Mouse (Mus musculus) CD4-positive, CD25-positive, alpha-beta regulatory T cell, adult 9 weeks (primary cell): Measurements from ENCODE around the gene Coq9. TPM values are rescaled to one million over a fixed set of nuclear protein-coding genes. Genes with fewer than 3 reads are reported as not detected.

Experiments
- polyA plus RNA-seq: library from polyadenylated mRNA; unstranded; fragments of 100-300 nt; shearing (Covaris generic); gene quantifications from one replicate; pipeline ENCODE4 v1.2.1, GENCODE M21; 2017

Gene Coq9
- 72.7 TPM for polyA plus RNA-seq

GRCm38 (mm10) chr8:94837662-94838574, at the start of gene Coq9, which contains the start of gene Ciapin1:
Gene Coq9, plus strand, starts transcription at chr8:94838321.
Gene Ciapin1, minus strand, starts transcription at chr8:94838358.

GRCm38 (mm10) chr8:94810153-94810552, 28.0 kb upstream of the Coq9 start, which contains the start of gene Ccl17:
Gene Ccl17, plus strand, starts transcription at chr8:94810453.

GRCm38 (mm10) chr8:94857346-94858173, 19.4 kb downstream of the Coq9 start, which contains the start of gene Polr2c:
Gene Polr2c, plus strand, starts transcription at chr8:94857450.

GRCm38 (mm10) chr8:94876197-94876730, 38.1 kb downstream of the Coq9 start, which contains the start of gene Dok4:
Gene Dok4, minus strand, starts transcription at chr8:94876330.

Other genes with a start within 250 kb of the Coq9 start
- 77.4 TPM for gene Rspry1, start 236.4 kb upstream of the Coq9 start, polyA plus RNA-seq
- gene Fam192a, start 236.3 kb upstream of the Coq9 start, polyA plus RNA-seq, result 94.1 TPM
- 26.9 TPM for gene Arl2bp, start 171.7 kb upstream of the Coq9 start, polyA plus RNA-seq
- gene Pllp, start 142.0 kb upstream of the Coq9 start, polyA plus RNA-seq, result 0.35 TPM
- gene Ccl22, start 92.7 kb upstream of the Coq9 start, polyA plus RNA-seq, result not detected
- gene Cx3cl1, start 66.3 kb upstream of the Coq9 start, polyA plus RNA-seq, result 0.37 TPM
- gene Ccl17, start 27.9 kb upstream of the Coq9 start, polyA plus RNA-seq, result not detected
- 104 TPM for gene Ciapin1, start within 50 bp of the Coq9 start, polyA plus RNA-seq
- 127 TPM for gene Polr2c, start 19.1 kb downstream of the Coq9 start, polyA plus RNA-seq
- 2.8 TPM for gene Dok4, start 38.0 kb downstream of the Coq9 start, polyA plus RNA-seq
- gene Ccdc102a, start 79.8 kb downstream of the Coq9 start, polyA plus RNA-seq, result 0.11 TPM
- 2.6 TPM for gene Adgrg5, start 85.4 kb downstream of the Coq9 start, polyA plus RNA-seq
- 3.2 TPM for gene Adgrg1, start 136.4 kb downstream of the Coq9 start, polyA plus RNA-seq
- gene Adgrg3, start 179.4 kb downstream of the Coq9 start, polyA plus RNA-seq, result 1.4 TPM
- not detected for gene Drc7, start 216.8 kb downstream of the Coq9 start, polyA plus RNA-seq
- 22.2 TPM for gene Katnb1, start 242.9 kb downstream of the Coq9 start, polyA plus RNA-seq